Mouse (Mus musculus) heart, embryonic 13.5 days (tissue): ENCODE results near the gene Eml2. TPM values are rescaled to one million over a fixed set of nuclear protein-coding genes. Genes with fewer than 3 reads are reported as not detected.

ENCODE experiments used
- ATAC-seq: fragments of 200-750 bp; cut with Nextera tagmentation; 2 replicates; pipeline ENCODE4 v1.8.0; 2017; ENCODE audit warnings: moderate TSS enrichment; ENCODE audit not compliant: insufficient number of reproducible peaks, low FRiP score, low TSS enrichment; ENCODE audit errors: extremely low read depth
- H3K27ac ChIP-seq: fragments of 300-500 bp; sonication (generic); replicated peaks from 2 replicates; pipeline ENCODE4 v1.5.1; 2015; ENCODE audit warnings: moderate library complexity, mild to moderate bottlenecking, inconsistent platforms
- H3K27me3 ChIP-seq: fragments of 300-500 bp; sonication (generic); replicated peaks from 2 replicates; pipeline ENCODE4 v1.6.1; 2015; ENCODE audit warnings: mild to moderate bottlenecking, inconsistent platforms
- H3K36me3 ChIP-seq: fragments of 300-500 bp; sonication (generic); 2 replicates; pipeline ENCODE4 v1.6.1; 2015; ENCODE audit warnings: mild to moderate bottlenecking, inconsistent platforms
- H3K4me1 ChIP-seq: fragments of 300-500 bp; sonication (generic); 2 replicates; pipeline ENCODE4 v1.6.1; 2015; ENCODE audit warnings: inconsistent platforms
- H3K4me2 ChIP-seq: fragments of 300-500 bp; sonication (generic); 2 replicates; pipeline ENCODE4 v1.6.1; 2015; ENCODE audit warnings: inconsistent platforms, mild to moderate bottlenecking, moderate library complexity
- H3K4me3 ChIP-seq: fragments of 300-500 bp; sonication (generic); 2 replicates; pipeline ENCODE4 v1.5.1; 2015; ENCODE audit warnings: moderate library complexity, mild to moderate bottlenecking, inconsistent platforms
- H3K9ac ChIP-seq: fragments of 300-500 bp; sonication (generic); 2 replicates; pipeline ENCODE4 v1.6.1; 2015; ENCODE audit warnings: inconsistent platforms, mild to moderate bottlenecking, moderate library complexity
- H3K9me3 ChIP-seq: fragments of 300-500 bp; sonication (generic); 2 replicates; pipeline ENCODE4 v1.6.1; 2016; ENCODE audit warnings: inconsistent platforms
- WGBS: fragments of 180-500 bp; shearing (Covaris S2); methylation state at CpG from one replicate; pipeline ENCODE4 v1.1.7; 2015; ENCODE audit warnings: mixed read lengths; 5-methylcytosine and 5-hydroxymethylcytosine counted together
- polyA plus RNA-seq: library from polyadenylated mRNA; unstranded; fragments of >200 nt; fragmentation: Nextera tagmentation; extraction: Ambion mirVana; gene quantifications from 2 replicates; pipeline ENCODE4 v1.2.1, GENCODE M21; 2015

Eml2 gene
- 15.8 and 20.6 TPM in 2 replicates for polyA plus RNA-seq

DNA sequence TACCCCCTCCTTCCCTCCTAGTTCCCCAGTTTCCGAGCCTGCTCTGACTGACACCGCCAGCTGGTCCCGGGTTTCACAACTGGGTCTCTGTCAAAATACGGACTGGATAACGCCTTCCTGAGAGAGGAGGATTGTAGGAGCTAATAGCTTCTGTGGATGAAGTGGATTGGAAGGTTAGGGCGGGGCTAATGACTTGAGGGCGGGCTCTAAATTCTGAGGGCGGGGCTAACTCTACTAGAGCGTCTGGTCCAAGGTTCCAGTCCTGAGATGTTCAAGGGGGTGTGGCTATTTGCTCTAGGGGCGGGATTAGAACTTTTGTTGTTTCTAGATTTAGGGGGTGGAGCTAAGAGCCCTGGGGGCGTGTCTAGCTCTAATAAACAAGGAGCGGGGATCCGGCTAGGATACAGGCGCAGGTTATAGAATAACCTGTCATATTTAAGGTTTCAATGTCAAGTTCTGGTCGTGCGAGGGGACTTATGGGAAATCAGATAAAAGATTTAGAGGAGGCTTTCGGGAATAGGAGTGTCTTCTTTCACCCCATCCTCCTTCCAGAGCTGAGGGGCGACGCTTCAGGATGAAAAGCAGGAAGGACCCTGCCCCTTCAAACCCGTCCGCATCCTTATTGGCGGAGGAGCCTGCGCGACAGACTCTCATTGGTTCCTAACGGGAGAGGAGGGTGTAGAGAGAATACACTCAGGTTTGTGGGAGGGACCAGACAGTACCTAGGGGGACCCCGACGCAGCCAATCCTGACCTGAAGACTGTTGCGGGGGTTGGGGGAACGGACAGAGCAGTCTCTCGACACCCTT lies at the start of gene Eml2:
TSS of gene Eml2 (plus strand) at position 714 of the 808 bp plus-strand sequence.
- H3K9ac ChIP-seq, result peak within 1 kb of the TSS; percentile 47; the same call in 1 of the 2 replicates
- WGBS, result 2% methylated on average over 30 of the region's 30 CpGs
- 0 out of 2 replicates have a peak, but pooled peaks cover 6% of the 10 kb centered on the region for H3K9me3 ChIP-seq
- no peak for ATAC-seq
- H3K4me1 ChIP-seq, result peaks cover 58% of the 10 kb centered on the region
- no peak within 1 kb of the TSS for H3K27ac ChIP-seq
- peak within 1 kb of the TSS; percentile 51 for H3K4me2 ChIP-seq
- H3K4me3 ChIP-seq, result peak within 1 kb of the TSS; percentile 34
- peaks cover 63% of the 10 kb centered on the region for H3K27me3 ChIP-seq
- H3K36me3 ChIP-seq, result no peaks in the 10 kb centered on the region

DNA sequence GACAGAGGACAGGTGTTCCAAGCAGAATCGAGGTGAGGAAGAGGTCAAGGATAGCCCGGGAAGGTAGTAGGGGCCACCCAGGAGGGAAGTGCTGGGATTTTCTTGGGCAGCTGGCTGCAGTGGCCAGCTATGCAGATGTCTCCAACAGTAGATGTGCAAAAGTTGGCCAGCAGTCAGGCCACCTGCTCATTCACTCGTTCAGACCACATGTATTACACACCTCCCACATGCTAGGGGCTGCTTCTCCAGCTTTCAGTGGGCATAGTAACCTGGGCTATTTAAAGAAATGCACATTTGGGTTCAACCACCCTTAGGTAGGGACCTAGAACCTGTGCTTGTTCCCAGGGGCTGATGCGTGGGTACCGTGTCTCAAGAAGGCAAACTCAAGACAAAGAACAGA lies 48.5 kb upstream of the Eml2 start:
- H3K9ac ChIP-seq, result peak overlapping the region; percentile 33; the same call in 1 of the 2 replicates

GRCm38 (mm10) chr7:19129396-19129795 lies 46.8 kb upstream of the Eml2 start:
- Histone ChIP-seq H3K27me3 (no peaks in the 10 kb centered on the region), H3K27ac (no peak overlapping the region), H3K4me2 (no peak overlapping the region), H3K9ac (no peak overlapping the region), H3K4me1 (peaks cover 22% of the 10 kb centered on the region), H3K36me3 (peaks cover 39% of the 10 kb centered on the region), H3K9me3 (no peaks in the 10 kb centered on the region), H3K4me3 (no peak overlapping the region)
- no peak for ATAC-seq
- 89% methylated on average over 5 of the region's 5 CpGs for WGBS

More for the DNA sequence above, 48.5 kb upstream of the Eml2 start:
- peaks cover 35% of the 10 kb centered on the region for H3K36me3 ChIP-seq
- no peak overlapping the region for H3K4me3 ChIP-seq
- H3K27ac ChIP-seq, result no peak overlapping the region
- WGBS, result 88% methylated on average over 5 of the region's 5 CpGs
- H3K27me3 ChIP-seq, result no peaks in the 10 kb centered on the region
- peaks cover 21% of the 10 kb centered on the region for H3K4me1 ChIP-seq
- no peak overlapping the region for H3K4me2 ChIP-seq
- no peaks in the 10 kb centered on the region for H3K9me3 ChIP-seq
- no peak for ATAC-seq

DNA sequence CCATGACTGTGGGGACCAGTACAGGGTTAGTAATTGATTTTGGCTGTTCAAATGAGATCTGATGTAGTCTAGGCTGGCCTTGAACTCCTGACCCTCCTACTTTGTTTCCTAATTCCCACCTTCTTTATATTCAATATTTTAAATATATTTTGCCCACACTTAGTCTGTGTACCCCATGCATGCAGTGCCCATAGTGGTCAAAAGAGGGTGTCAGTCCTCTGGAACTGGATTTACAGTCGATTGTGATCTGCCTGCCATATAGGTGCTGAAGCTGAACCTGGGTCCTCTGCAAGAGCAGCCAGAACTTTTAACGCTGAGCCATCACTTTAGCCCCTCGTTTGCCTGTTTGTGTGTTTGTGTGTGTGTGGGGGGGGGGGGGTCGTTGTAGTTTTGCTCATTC lies 45.6 kb upstream of the Eml2 start:
- Histone ChIP-seq H3K4me1 (peaks cover 22% of the 10 kb centered on the region), H3K27me3 (no peaks in the 10 kb centered on the region), H3K9ac (peak overlapping the region; percentile 75), H3K9me3 (no peaks in the 10 kb centered on the region), H3K27ac (peak overlapping the region; percentile 90), H3K4me3 (peak overlapping the region; percentile 60), H3K4me2 (peak overlapping the region; percentile 81), H3K36me3 (peaks cover 46% of the 10 kb centered on the region)
- ATAC-seq, result no peak
- WGBS, result 28% methylated on average over 4 of the region's 4 CpGs

- H3K4me1 ChIP-seq, result peaks cover 22% of the 10 kb centered on the region
- H3K27ac ChIP-seq, result peak overlapping the region; percentile 90
- peak overlapping the region; percentile 83 for H3K9ac ChIP-seq
- H3K4me3 ChIP-seq, result peak overlapping the region; percentile 60
- ATAC-seq, result peak; percentile 95
- peaks cover 47% of the 10 kb centered on the region for H3K36me3 ChIP-seq
- H3K27me3 ChIP-seq, result no peaks in the 10 kb centered on the region
- H3K4me2 ChIP-seq, result peak overlapping the region; percentile 81
- H3K9me3 ChIP-seq, result no peaks in the 10 kb centered on the region
- WGBS, result under 1% methylated on average over 39 of the region's 39 CpGs
Observed at GRCm38 (mm10) chr7:19131324-19131848, 44.8 kb upstream of the Eml2 start.

DNA sequence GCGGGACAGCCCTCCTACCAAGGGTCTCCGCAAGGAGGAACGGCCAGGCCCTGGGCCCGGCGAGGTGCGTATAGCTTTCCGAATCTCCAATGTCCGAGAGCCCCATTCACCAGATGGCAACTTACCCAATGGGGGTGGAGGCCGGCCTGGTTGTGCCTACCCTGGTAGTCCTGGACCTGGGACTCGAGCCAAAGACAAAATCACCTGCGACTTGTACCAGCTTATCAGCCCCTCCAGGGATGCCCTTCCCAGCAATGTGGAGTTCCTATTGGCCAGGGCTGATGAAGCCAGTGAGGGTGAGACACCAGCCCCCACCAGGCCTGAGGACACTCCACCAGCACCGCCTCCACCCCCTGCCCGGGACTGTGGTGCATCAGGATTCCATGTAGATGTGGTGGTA lies 40.1 kb upstream of the Eml2 start:
- H3K36me3 ChIP-seq, result peaks cover 74% of the 10 kb centered on the region
- no peak for ATAC-seq
- peaks cover 8% of the 10 kb centered on the region for H3K4me1 ChIP-seq
- no peak overlapping the region for H3K4me3 ChIP-seq
- 86% methylated on average over 13 of the region's 13 CpGs for WGBS
- H3K9ac ChIP-seq, result no peak overlapping the region
- no peak overlapping the region for H3K27ac ChIP-seq
- no peaks in the 10 kb centered on the region for H3K27me3 ChIP-seq
- no peaks in the 10 kb centered on the region for H3K9me3 ChIP-seq
- H3K4me2 ChIP-seq, result no peak overlapping the region

DNA sequence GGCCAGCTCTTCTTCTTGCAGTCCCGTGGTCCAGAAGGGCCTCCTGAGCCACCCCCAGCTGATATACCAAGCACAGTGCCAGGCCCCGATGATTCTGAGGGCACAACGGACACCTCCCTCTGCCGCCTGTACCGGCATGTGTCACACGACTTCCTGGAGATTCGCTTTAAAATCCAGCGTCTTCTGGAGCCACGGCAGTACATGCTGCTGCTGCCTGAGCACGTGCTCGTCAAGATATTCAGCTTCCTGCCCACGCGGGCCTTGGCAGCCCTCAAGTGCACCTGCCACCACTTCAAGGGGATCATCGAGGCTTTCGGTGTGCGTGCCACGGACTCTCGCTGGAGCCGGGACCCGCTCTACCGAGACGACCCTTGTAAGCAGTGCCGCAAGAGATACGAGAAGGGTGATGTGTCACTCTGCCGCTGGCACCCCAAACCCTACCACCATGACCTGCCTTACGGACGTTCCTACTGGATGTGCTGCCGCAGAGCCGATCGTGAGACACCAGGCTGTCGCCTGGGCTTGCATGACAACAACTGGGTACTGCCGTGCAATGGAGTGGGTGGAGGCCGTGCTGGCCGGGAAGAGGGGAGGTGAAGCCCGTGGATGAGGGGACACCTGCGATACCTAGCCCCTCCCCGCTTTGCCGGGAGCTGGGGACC lies 39.4 kb upstream of the Eml2 start:
- no peak overlapping the region for H3K9ac ChIP-seq
- ATAC-seq, result no peak
- peaks cover 77% of the 10 kb centered on the region for H3K36me3 ChIP-seq
- H3K27me3 ChIP-seq, result no peaks in the 10 kb centered on the region
- no peak overlapping the region for H3K4me2 ChIP-seq
- 87% methylated on average over 38 of the region's 38 CpGs for WGBS
- H3K9me3 ChIP-seq, result no peaks in the 10 kb centered on the region
- H3K27ac ChIP-seq, result no peak overlapping the region
- peaks cover 7% of the 10 kb centered on the region for H3K4me1 ChIP-seq
- H3K4me3 ChIP-seq, result no peak overlapping the region

- H3K4me1 ChIP-seq, result peaks cover 3% of the 10 kb centered on the region; the same call in 1 of the 2 replicates
- H3K9me3 ChIP-seq, result no peaks in the 10 kb centered on the region
- H3K27ac ChIP-seq, result no peak overlapping the region
- 45% methylated on average over 5 of the region's 5 CpGs for WGBS
- peaks cover 77% of the 10 kb centered on the region for H3K36me3 ChIP-seq
- ATAC-seq, result no peak
- no peaks in the 10 kb centered on the region for H3K27me3 ChIP-seq
- H3K4me3 ChIP-seq, result no peak overlapping the region
- H3K9ac ChIP-seq, result no peak overlapping the region
- no peak overlapping the region for H3K4me2 ChIP-seq
Observed at GRCm38 (mm10) chr7:19137380-19137779, 38.8 kb upstream of the Eml2 start.

DNA sequence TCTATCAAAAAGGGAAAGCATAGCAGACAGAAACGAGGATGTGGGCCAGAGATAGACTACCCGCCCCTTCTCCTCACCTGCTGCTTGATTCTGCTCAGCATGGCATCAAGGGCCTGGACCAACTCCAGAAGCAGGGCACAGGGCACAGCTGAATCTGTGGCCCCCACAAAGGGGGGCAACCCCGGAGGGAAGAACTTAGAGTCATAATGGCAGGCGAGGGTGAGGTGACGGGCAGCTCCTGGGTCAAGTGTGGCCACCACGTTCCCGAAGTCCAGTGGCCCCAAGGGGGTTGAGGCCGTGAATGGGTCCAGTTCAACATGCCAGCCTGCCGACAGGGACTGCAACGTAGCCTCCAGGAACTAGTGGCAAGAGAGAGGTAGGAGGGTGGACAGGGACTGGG lies 29.4 kb upstream of the Eml2 start:
- peaks cover 27% of the 10 kb centered on the region for H3K4me1 ChIP-seq
- no peak for ATAC-seq
- WGBS, result 87% methylated on average over 10 of the region's 10 CpGs

DNA sequence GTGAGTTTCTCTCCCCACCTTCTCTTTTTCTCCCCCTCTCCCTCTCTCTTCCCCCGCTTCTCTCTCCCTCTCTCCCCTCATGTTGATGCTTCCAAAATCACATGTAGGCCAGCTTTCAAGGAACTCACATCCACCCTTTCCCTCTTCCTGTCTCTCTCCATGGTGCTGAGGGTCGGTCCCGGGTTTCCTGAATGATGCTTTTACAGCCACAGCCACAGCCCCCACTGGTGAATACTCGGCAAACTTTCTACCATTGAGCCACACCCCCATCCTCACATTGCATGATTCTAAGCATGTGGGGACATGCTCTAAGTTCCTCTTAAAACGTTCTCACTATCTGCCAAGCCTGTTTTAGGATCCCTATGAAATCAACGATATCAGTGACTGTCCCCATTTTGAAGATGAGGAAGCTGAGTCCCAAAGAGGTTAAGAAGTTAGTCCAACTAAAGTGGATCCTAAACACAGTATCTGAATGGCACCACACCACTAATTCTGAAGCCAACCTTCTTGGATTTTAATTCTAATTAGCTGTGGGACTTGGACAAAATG lies 28.6 kb upstream of the Eml2 start:
- Histone ChIP-seq H3K27ac (no peak overlapping the region), H3K27me3 (no peaks in the 10 kb centered on the region), H3K4me2 (peak overlapping the region; percentile 85), H3K36me3 (peaks cover 23% of the 10 kb centered on the region), H3K4me3 (no peak overlapping the region), H3K4me1 (peaks cover 27% of the 10 kb centered on the region), H3K9ac (no peak overlapping the region), H3K9me3 (no peaks in the 10 kb centered on the region)
- no peak for ATAC-seq
- WGBS, result 46% methylated on average over 6 of the region's 6 CpGs

More for the DNA sequence above, 29.4 kb upstream of the Eml2 start:
- Histone ChIP-seq H3K9me3 (no peaks in the 10 kb centered on the region), H3K4me2 (no peak overlapping the region), H3K27ac (no peak overlapping the region), H3K27me3 (no peaks in the 10 kb centered on the region), H3K9ac (no peak overlapping the region), H3K36me3 (peaks cover 16% of the 10 kb centered on the region), H3K4me3 (no peak overlapping the region)

GRCm38 (mm10) chr7:19148180-19148874 lies 27.9 kb upstream of the Eml2 start:
- no peaks in the 10 kb centered on the region for H3K9me3 ChIP-seq
- no peak for ATAC-seq
- peak overlapping the region; percentile 69 for H3K27ac ChIP-seq
- peaks cover 31% of the 10 kb centered on the region for H3K36me3 ChIP-seq
- peaks cover 27% of the 10 kb centered on the region for H3K4me1 ChIP-seq
- WGBS, result 11% methylated on average over 20 of the region's 20 CpGs
- peak overlapping the region; percentile 82 for H3K4me3 ChIP-seq
- H3K27me3 ChIP-seq, result no peaks in the 10 kb centered on the region
- peak overlapping the region; percentile 85 for H3K4me2 ChIP-seq
- peak overlapping the region; percentile 80 for H3K9ac ChIP-seq
